Mouse (Mus musculus) left cerebral cortex, postnatal 25 days (tissue): ENCODE results near the gene Lrrc55. TPM values are rescaled to one million over a fixed set of nuclear protein-coding genes. Genes with fewer than 3 reads are reported as not detected.
"Not testable (repeated sequence)": the region's sequence is repeated elsewhere in the genome, so short reads cannot be mapped to it uniquely, and the experiment has no call there.

Source experiments
- DNase-seq, 2 experiments: peaks; one replicate each; pipeline ENCODE4 v3.0.0; 2022; ENCODE audit warnings: low spot score in 2 of 2, mixed read lengths in 1 of 2
- intact Hi-C: fragments of 180-260 bp; cut with DNase I; formaldehyde crosslinking; loops from one replicate; pipeline ENCODE4 v1.15.1; 2025
- total RNA-seq, 2 experiments: library from RNA; stranded (reverse); gene quantifications; 2 replicates each; pipeline ENCODE4 v1.2.3; 2021

Gene Lrrc55
- total RNA-seq, result 10 to 100 TPM; 29.3 to 34.9 TPM

GRCm38 (mm10) chr2:85196901-85197300 lies at the start of gene Lrrc55:
Lrrc55 (minus strand) TSS chr2:85197197.
- no peak for DNase-seq
- intact Hi-C loops, result loop anchor here (5.0 kb wide), 2 partner anchors 50 kb away; no protein-coding TSS in a partner anchor

- intact Hi-C loops, result loop anchor here (1.0 to 10.0 kb wide), 4 partner anchors 49 to 314 kb away; partner anchors contain the start of gene Lrrc55
- peak; percentile 85 to 89 for DNase-seq
Measured at GRCm38 (mm10) chr2:85246506-85247082, 49.6 kb upstream of the Lrrc55 start.

- no peak for DNase-seq
- intact Hi-C loops, result loop anchor here (1.0 to 10.0 kb wide), 4 partner anchors 48 to 315 kb away; partner anchors contain the start of gene Lrrc55
Measured at GRCm38 (mm10) chr2:85245737-85246136, 48.7 kb upstream of the Lrrc55 start.

- intact Hi-C loops, result no loop called here
- no peak for DNase-seq
Measured at GRCm38 (mm10) chr2:85238068-85238667, 41.2 kb upstream of the Lrrc55 start.

GRCm38 (mm10) chr2:85237231-85237630 lies 40.2 kb upstream of the Lrrc55 start:
- intact Hi-C loops, DNase-seq: not testable (repeated sequence)

- no peak for DNase-seq
- intact Hi-C loops, result no loop called here
Measured at GRCm38 (mm10) chr2:85230771-85231511, 33.9 kb upstream of the Lrrc55 start.

GRCm38 (mm10) chr2:85229606-85230005 lies 32.6 kb upstream of the Lrrc55 start:
- intact Hi-C loops, result no loop called here
- no peak for DNase-seq

GRCm38 (mm10) chr2:85227816-85228335 lies 30.9 kb upstream of the Lrrc55 start:
- intact Hi-C loops, result no loop called here

GRCm38 (mm10) chr2:85224221-85225179 lies 27.5 kb upstream of the Lrrc55 start:
- intact Hi-C loops, result no loop called here
- DNase-seq, result peak in 1 of 2 experiments; percentile 75

More at GRCm38 (mm10) chr2:85227816-85228335, 30.9 kb upstream of the Lrrc55 start:
- no peak for DNase-seq

- intact Hi-C loops, result no loop called here
- peak in 1 of 2 experiments; percentile 69 for DNase-seq
Measured at GRCm38 (mm10) chr2:85216606-85217005, 19.6 kb upstream of the Lrrc55 start.

- peak; percentile 74 to 94 for DNase-seq
- intact Hi-C loops, result loop anchor here (2.0 kb wide), 1 partner anchor 71 kb away; no protein-coding TSS in a partner anchor
Measured at GRCm38 (mm10) chr2:85213746-85214145, 16.7 kb upstream of the Lrrc55 start.

- intact Hi-C loops, result no loop called here
- DNase-seq, result no peak
Measured at GRCm38 (mm10) chr2:85209301-85209700, 12.3 kb upstream of the Lrrc55 start.

GRCm38 (mm10) chr2:85205170-85205569 lies 8.2 kb upstream of the Lrrc55 start:
- no peak for DNase-seq
- intact Hi-C loops, result no loop called here

GRCm38 (mm10) chr2:85198011-85198965 lies 1.3 kb upstream of the Lrrc55 start:
- intact Hi-C loops, result loop anchor here (5.0 kb wide), 2 partner anchors 49 to 51 kb away; no protein-coding TSS in a partner anchor
- peak; percentile 54 to 78 for DNase-seq

GRCm38 (mm10) chr2:85194566-85194965 lies 2.4 kb downstream of the Lrrc55 start:
- intact Hi-C loops, result no loop called here
- peak in 1 of 2 experiments; percentile 69 for DNase-seq

GRCm38 (mm10) chr2:85187582-85188151 lies 9.3 kb downstream of the Lrrc55 start:
- intact Hi-C loops, result no loop called here
- peak in 1 of 2 experiments; percentile 19 for DNase-seq

GRCm38 (mm10) chr2:85178139-85178800 lies 18.7 kb downstream of the Lrrc55 start:
- no peak for DNase-seq
- intact Hi-C loops, result no loop called here
